ENCODE assay signal across 8 mouse cellular contexts in genomic region chr1:195130479-195130878, GRCm38 (mm10). TPM values are rescaled to one million over a fixed set of nuclear protein-coding genes. Genes with fewer than 3 reads are reported as not detected.
DNase-seq lines count a peak whose midpoint lies in the region; ATAC-seq and TF ChIP-seq lines count a peak whose summit lies in the region.

No protein-coding gene starts in this region.

- H3K4me3 ChIP-seq in lung, postnatal 0 days (ENCODE audit: low read depth, low read length): peak overlapping the region; percentile 65
- peak overlapping the region; percentile 67 for H3K4me3 ChIP-seq in forebrain, embryonic 10.5 days
- peak overlapping the region; percentile 67 for H3K4me3 ChIP-seq in stomach, embryonic 15.5 days (replicated peaks)

- H3K27me3 ChIP-seq in lung, postnatal 0 days (replicated peaks; ENCODE audit: insufficient read depth, low read length): no peaks in the 10 kb centered on the region
- H3K27me3 ChIP-seq in forebrain, embryonic 10.5 days (ENCODE audit: poor library complexity, severe bottlenecking): no peaks in the 10 kb centered on the region
- no peaks in the 10 kb centered on the region for H3K27me3 ChIP-seq in stomach, embryonic 15.5 days (replicated peaks)

- ATAC-seq in lung, postnatal 0 days: no peak
- no peak for ATAC-seq in stomach, embryonic 15.5 days (ENCODE audit: insufficient read depth, low FRiP score, low read depth)

- peak overlapping the region; percentile 63 for H3K4me2 ChIP-seq in lung, postnatal 0 days (replicated peaks; ENCODE audit: low read depth, low read length)
- H3K4me2 ChIP-seq in stomach, embryonic 15.5 days: peak overlapping the region; percentile 54

- no peak for TF ChIP-seq EP300 in lung, postnatal 0 days (IDR thresholded peaks at IDR 0.05)

- TF ChIP-seq CTCF in lung, postnatal 0 days (IDR thresholded peaks at IDR 0.05): no peak

- no peak for DNase-seq in lung, postnatal 0 days (ENCODE audit: low spot score)
- no peak for DNase-seq in lung, adult 18-20 months
- DNase-seq in forebrain, embryonic 10.5 days (ENCODE audit: extremely low spot score, low spot score): no peak
- DNase-seq in liver: peak; percentile 8
- no peak for DNase-seq in adrenal gland, postnatal 14 days
- DNase-seq in spleen, adult 12 weeks (ENCODE audit: low spot score): no peak
- no peak for DNase-seq in thymus, adult 18-20 months

- peaks cover 10% of the 10 kb centered on the region; the same call in 1 of the 2 replicates for H3K4me1 ChIP-seq in lung, postnatal 0 days (ENCODE audit: insufficient read depth, low read depth, low read length)
- peaks cover 15% of the 10 kb centered on the region for H3K4me1 ChIP-seq in forebrain, embryonic 10.5 days
- no peaks in the 10 kb centered on the region for H3K4me1 ChIP-seq in stomach, embryonic 15.5 days

- H3K9me3 ChIP-seq in lung, postnatal 0 days (ENCODE audit: low read length): no peaks in the 10 kb centered on the region
- no peaks in the 10 kb centered on the region for H3K9me3 ChIP-seq in forebrain, embryonic 10.5 days
- H3K9me3 ChIP-seq in stomach, embryonic 15.5 days: no peaks in the 10 kb centered on the region

- WGBS in lung, postnatal 0 days: 12% methylated on average over 2 of the region's 2 CpGs
- 19% methylated on average over 2 of the region's 2 CpGs for WGBS in forebrain, embryonic 10.5 days
- WGBS in stomach, embryonic 15.5 days: 12% methylated on average over 2 of the region's 2 CpGs

- H3K36me3 ChIP-seq in lung, postnatal 0 days (ENCODE audit: insufficient read depth, low read length): no peaks in the 10 kb centered on the region
- H3K36me3 ChIP-seq in forebrain, embryonic 10.5 days (replicated peaks): peaks cover 27% of the 10 kb centered on the region
- peaks cover 4% of the 10 kb centered on the region; the same call in 1 of the 2 replicates for H3K36me3 ChIP-seq in stomach, embryonic 15.5 days

- peak overlapping the region; percentile 98 for H3K9ac ChIP-seq in lung, postnatal 0 days (replicated peaks; ENCODE audit: low read depth)
- peak overlapping the region; percentile 82; the same call in 1 of the 2 replicates for H3K9ac ChIP-seq in stomach, embryonic 15.5 days

- peak overlapping the region; percentile 98 for H3K27ac ChIP-seq in lung, postnatal 0 days (ENCODE audit: low read length)
- peak overlapping the region; percentile 97 for H3K27ac ChIP-seq in forebrain, embryonic 10.5 days
- H3K27ac ChIP-seq in stomach, embryonic 15.5 days: no peak overlapping the region; the same call in 1 of the 2 replicates

RNA-seq across cellular contexts. Expression of gene Cr1l, which starts 0.9 kb away (rescaled TPM):
- polyA plus RNA-seq in lung, postnatal 0 days (2015; fragmentation: Nextera tagmentation; extraction: Ambion mirVana): 105 TPM in 2 replicates
- polyA plus RNA-seq in forebrain, embryonic 10.5 days (2016; fragmentation: Nextera tagmentation; extraction: Ambion mirVana): 40.9 and 46.2 TPM in 2 replicates
- polyA plus RNA-seq in stomach, embryonic 15.5 days (2015; fragmentation: Nextera tagmentation; extraction: Ambion mirVana): 73.4 and 76.9 TPM in 2 replicates
- total RNA-seq in adrenal gland, postnatal 14 days (2021): 71.3 and 78.2 TPM in 2 replicates

RNA-seq across cellular contexts. Expression of gene Cd46, which starts 38.4 kb away (rescaled TPM):
- 0.95 and 1.6 TPM in 2 replicates for polyA plus RNA-seq in lung, postnatal 0 days (2015; fragmentation: Nextera tagmentation; extraction: Ambion mirVana)
- 0.46 and 0.86 TPM in 2 replicates for polyA plus RNA-seq in forebrain, embryonic 10.5 days (2016; fragmentation: Nextera tagmentation; extraction: Ambion mirVana)
- 0.81 and 1.1 TPM in 2 replicates for polyA plus RNA-seq in stomach, embryonic 15.5 days (2015; fragmentation: Nextera tagmentation; extraction: Ambion mirVana)
- 2.0 TPM in 2 replicates for total RNA-seq in adrenal gland, postnatal 14 days (2021)

RNA-seq across cellular contexts. Expression of gene Cr2, which starts 46.0 kb away (rescaled TPM):
- 0.23 and 0.30 TPM in 2 replicates for polyA plus RNA-seq in lung, postnatal 0 days (2015; fragmentation: Nextera tagmentation; extraction: Ambion mirVana)
- polyA plus RNA-seq in forebrain, embryonic 10.5 days (2016; fragmentation: Nextera tagmentation; extraction: Ambion mirVana): 0.41 and 0.64 TPM in 2 replicates
- polyA plus RNA-seq in stomach, embryonic 15.5 days (2015; fragmentation: Nextera tagmentation; extraction: Ambion mirVana): 0.13 and 0.34 TPM in 2 replicates
- total RNA-seq in adrenal gland, postnatal 14 days (2021): 1.5 and 7.1 TPM in 2 replicates
